Mouse (Mus musculus) heart, embryonic 15.5 days (tissue): ENCODE measurements around the gene Wfdc8. TPM values are rescaled to one million over a fixed set of nuclear protein-coding genes. Genes with fewer than 3 reads are reported as not detected.
A peak's percentile ranks its signal among the peaks of the same experiment; 100 is the strongest.

ENCODE experiments used
- ATAC-seq: fragments of 200-750 bp; cut with Nextera tagmentation; replicated peaks from 2 replicates; pipeline ENCODE4 v1.8.0; 2017; ENCODE audit warnings: low read depth, moderate TSS enrichment; ENCODE audit not compliant: insufficient number of reproducible peaks, insufficient read depth, low FRiP score
- H3K27ac ChIP-seq: fragments of 300-500 bp; sonication (generic); 2 replicates; pipeline ENCODE4 v1.5.1; 2015; ENCODE audit warnings: mild to moderate bottlenecking, inconsistent platforms
- H3K27me3 ChIP-seq: fragments of 300-500 bp; sonication (generic); 2 replicates; pipeline ENCODE4 v1.6.1; 2015; ENCODE audit warnings: inconsistent platforms
- H3K36me3 ChIP-seq: fragments of 300-500 bp; sonication (generic); 2 replicates; pipeline ENCODE4 v1.6.1; 2015; ENCODE audit warnings: mild to moderate bottlenecking, inconsistent platforms
- H3K4me1 ChIP-seq: fragments of 300-500 bp; sonication (generic); replicated peaks from 2 replicates; pipeline ENCODE4 v1.6.1; 2015; ENCODE audit warnings: inconsistent platforms
- H3K4me2 ChIP-seq: fragments of 300-500 bp; sonication (generic); 2 replicates; pipeline ENCODE4 v1.6.1; 2015; ENCODE audit warnings: inconsistent platforms, mild to moderate bottlenecking, moderate library complexity
- H3K4me3 ChIP-seq: fragments of 300-500 bp; sonication (generic); 2 replicates; pipeline ENCODE4 v1.5.1; 2015; ENCODE audit warnings: mild to moderate bottlenecking, inconsistent platforms
- H3K9ac ChIP-seq: fragments of 300-500 bp; sonication (generic); 2 replicates; pipeline ENCODE4 v1.6.1; 2015; ENCODE audit warnings: mild to moderate bottlenecking, inconsistent platforms
- H3K9me3 ChIP-seq: fragments of 300-500 bp; sonication (generic); replicated peaks from 2 replicates; pipeline ENCODE4 v1.6.1; 2016; ENCODE audit warnings: inconsistent platforms
- WGBS: fragments of 180-500 bp; shearing (Covaris S2); methylation state at CpG from one replicate; pipeline ENCODE4 v1.1.7; 2015; ENCODE audit warnings: mixed read lengths; 5-methylcytosine and 5-hydroxymethylcytosine counted together
- polyA plus RNA-seq: library from polyadenylated mRNA; unstranded; fragments of >200 nt; fragmentation: Nextera tagmentation; extraction: Ambion mirVana; gene quantifications from 2 replicates; pipeline ENCODE4 v1.2.1, GENCODE M21; 2015

The Wfdc8 gene
- polyA plus RNA-seq, 1 experiment from 2014 or later = not detected

DNA sequence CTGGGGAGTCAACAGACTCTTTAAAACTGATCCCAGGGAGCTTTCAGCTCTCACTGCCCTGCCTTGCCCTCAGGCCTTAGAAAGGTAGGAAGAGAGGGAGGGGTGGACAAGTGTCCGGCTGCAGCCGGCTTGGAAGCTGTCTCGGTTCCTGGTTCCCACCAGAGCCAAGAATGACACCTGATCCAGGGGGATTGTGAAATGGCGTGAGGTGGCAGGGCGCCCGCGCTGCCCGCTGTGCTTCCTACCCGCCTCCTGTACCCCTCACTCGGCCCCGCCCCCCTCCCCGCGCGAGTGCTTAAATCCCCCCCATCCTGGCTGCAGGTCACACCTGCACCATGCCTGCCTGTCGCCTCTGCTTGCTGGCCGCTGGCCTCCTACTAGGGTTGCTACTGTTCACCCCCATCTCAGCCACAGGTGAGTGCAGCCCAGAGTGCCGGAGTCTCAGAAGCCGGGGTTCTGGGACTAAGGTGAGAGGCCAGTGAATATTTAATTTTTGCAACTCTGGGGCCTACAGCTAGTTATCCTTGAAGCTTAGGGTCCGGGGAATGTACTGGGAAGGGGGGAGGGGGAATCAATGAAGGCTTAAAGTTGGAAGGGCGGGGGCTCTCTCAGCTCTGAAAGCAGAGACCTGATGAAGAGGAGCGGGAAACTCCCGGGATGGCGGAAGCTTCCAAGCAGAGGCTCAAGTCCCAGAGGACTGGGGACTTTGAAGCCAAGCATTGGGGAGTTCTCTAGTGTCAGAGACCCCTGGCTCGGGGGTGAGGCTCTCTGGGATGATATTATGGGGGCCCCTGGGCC, 50.8 kb downstream of the Wfdc8 start, which contains the start of gene Wfdc2:
Wfdc2 (plus strand) TSS at position 23 of the 798 bp plus-strand sequence.
- H3K36me3 ChIP-seq = no peaks in the 10 kb centered on the region
- ATAC-seq = no peak
- H3K9me3 ChIP-seq = no peaks in the 10 kb centered on the region
- H3K9ac ChIP-seq = peak within 1 kb of the TSS; percentile 59
- WGBS = 7% methylated on average over 24 of the region's 24 CpGs
- no peak within 1 kb of the TSS for H3K27ac ChIP-seq
- peak within 1 kb of the TSS; percentile 56 for H3K4me3 ChIP-seq
- H3K4me2 ChIP-seq = peak within 1 kb of the TSS; percentile 97
- peaks cover 17% of the 10 kb centered on the region for H3K4me1 ChIP-seq
- H3K27me3 ChIP-seq = peaks cover 41% of the 10 kb centered on the region

DNA sequence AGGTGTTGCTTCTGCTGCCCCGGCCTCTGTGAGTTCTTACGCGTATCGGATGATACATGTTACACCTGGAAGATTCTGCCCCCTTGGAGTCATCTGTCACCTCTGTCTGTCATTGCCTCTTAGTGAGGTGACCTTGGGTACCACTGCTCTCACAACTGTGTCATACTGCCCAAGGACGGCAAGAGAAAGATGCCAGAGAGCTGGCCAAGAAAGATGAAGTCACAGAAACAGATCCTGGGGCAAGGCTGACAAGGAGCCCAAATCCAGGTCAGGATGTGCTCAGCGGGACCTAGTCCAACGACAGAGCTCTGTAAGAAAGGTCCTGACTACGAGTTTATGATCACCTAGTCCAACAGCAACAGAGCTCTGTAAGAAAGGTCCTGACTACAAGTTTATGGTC, 53.3 kb downstream of the Wfdc8 start:
- H3K4me2 ChIP-seq = no peak overlapping the region
- H3K36me3 ChIP-seq = no peaks in the 10 kb centered on the region
- H3K4me3 ChIP-seq = no peak overlapping the region
- H3K9ac ChIP-seq = no peak overlapping the region
- peaks cover 17% of the 10 kb centered on the region for H3K4me1 ChIP-seq
- 81% methylated on average over 8 of the region's 8 CpGs for WGBS
- peaks cover 35% of the 10 kb centered on the region for H3K27me3 ChIP-seq
- no peaks in the 10 kb centered on the region for H3K9me3 ChIP-seq
- H3K27ac ChIP-seq = no peak overlapping the region
- ATAC-seq = no peak

DNA sequence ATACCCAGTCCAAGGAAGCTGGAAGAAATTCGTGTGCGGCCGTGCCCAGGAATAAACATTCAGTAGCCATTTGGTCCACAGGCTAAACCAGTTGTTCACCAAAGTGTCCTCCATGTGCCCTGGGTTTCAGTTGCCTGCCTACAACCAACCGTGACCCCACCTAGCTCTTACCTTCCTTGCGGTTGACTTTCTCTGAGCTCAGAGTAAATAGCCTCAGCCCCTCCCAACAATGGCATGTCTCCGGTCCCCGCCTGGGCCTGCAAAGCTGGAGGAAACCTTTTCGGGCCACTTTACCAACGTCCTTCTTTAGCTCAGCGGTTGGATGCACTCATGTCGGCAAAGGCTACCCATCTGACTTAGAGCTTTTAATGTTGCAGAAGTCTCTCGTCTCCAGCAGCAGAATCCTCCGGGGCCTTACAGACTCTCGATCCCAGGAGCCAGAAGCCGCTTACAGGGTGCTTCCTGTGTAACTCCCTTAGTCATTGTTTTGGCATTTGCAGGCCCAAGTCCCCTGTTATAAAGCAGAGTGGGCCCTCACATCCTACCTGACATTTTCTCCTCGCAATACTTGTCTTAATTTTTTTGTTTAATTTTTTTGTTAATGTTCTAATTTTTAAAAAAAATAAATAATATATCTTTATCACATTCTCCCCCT, 54.3 kb downstream of the Wfdc8 start:
- Histone ChIP-seq H3K9ac (no peak overlapping the region), H3K4me3 (no peak overlapping the region), H3K36me3 (no peaks in the 10 kb centered on the region), H3K9me3 (no peaks in the 10 kb centered on the region), H3K27ac (no peak overlapping the region), H3K4me2 (no peak overlapping the region), H3K27me3 (peaks cover 28% of the 10 kb centered on the region), H3K4me1 (peaks cover 17% of the 10 kb centered on the region)
- no peak; the same call in 1 of the 2 replicates for ATAC-seq
- 35% methylated on average over 16 of the region's 16 CpGs for WGBS

DNA sequence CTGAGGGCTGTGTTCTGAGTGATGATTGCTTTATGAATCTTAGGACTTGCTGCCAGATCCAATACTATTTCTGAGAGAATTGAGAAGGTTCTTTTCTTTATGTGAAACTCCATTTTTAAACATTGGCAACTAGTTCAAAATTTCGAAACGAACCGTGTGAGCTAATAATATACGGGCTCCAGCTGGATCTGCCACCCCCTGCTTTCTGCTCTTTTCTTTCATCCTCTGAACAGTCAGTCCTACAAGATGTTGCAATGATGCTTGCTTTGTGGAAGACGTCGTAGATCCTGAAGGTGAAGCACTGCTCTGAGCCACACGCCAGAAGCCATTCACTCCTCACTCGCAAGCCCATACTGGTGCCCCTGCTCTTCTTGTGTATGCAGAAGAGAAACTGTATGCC, 55.0 kb downstream of the Wfdc8 start:
- H3K9me3 ChIP-seq = no peaks in the 10 kb centered on the region
- no peak overlapping the region for H3K9ac ChIP-seq
- no peak overlapping the region for H3K4me2 ChIP-seq
- H3K36me3 ChIP-seq = no peaks in the 10 kb centered on the region
- no peak for ATAC-seq
- H3K27me3 ChIP-seq = peaks cover 23% of the 10 kb centered on the region
- H3K27ac ChIP-seq = no peak overlapping the region
- peaks cover 11% of the 10 kb centered on the region for H3K4me1 ChIP-seq
- WGBS = 74% methylated on average over 8 of the region's 8 CpGs
- no peak overlapping the region for H3K4me3 ChIP-seq

DNA sequence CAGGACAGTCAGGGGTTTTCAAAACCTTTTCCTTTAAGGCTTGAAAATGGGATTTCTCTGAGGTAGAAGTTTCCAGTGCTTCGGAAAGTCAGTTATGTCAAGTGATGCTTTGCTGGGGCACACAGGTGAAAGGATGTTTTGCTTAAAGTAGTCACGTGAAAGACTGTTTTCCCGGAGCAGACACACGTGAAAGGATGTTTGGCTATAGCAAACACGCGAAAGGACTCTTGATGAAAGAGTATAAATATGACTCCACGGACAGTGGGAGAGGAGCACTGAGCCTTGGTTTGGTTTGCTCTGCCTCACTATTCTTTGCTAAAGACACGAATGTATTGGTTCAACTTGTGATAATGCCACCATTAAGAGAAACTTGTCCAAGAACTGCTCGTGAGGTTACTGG, 61.9 kb downstream of the Wfdc8 start:
- Histone ChIP-seq H3K4me1 (no peaks in the 10 kb centered on the region), H3K36me3 (no peaks in the 10 kb centered on the region), H3K4me3 (no peak overlapping the region), H3K9me3 (no peaks in the 10 kb centered on the region), H3K27ac (no peak overlapping the region), H3K9ac (no peak overlapping the region), H3K4me2 (no peak overlapping the region), H3K27me3 (peaks cover 16% of the 10 kb centered on the region; the same call in 1 of the 2 replicates)
- ATAC-seq = no peak
- WGBS = 86% methylated on average over 9 of the region's 9 CpGs

DNA sequence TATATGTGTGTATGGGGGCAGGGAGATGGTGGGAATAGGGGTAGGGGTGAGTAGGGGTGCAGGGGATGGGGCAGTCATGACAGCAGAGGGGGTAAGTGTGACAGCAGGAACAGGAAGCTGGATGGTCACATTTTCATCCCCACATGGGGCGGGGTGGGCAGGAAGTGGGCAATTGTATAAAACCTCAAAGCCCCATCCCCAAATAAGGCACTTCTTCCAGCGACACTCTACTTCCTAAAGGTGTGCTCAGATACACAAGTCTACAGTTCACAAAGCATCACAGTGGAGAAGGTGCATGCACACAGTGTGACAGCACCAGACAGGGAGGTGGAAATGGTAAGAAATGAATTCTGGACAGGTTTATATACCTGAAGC, 62.5 kb downstream of the Wfdc8 start:
- no peak for ATAC-seq
- H3K9me3 ChIP-seq = no peaks in the 10 kb centered on the region
- WGBS = 57% methylated on average over 2 of the region's 2 CpGs
- H3K27ac ChIP-seq = no peak overlapping the region
- peaks cover 16% of the 10 kb centered on the region; the same call in 1 of the 2 replicates for H3K27me3 ChIP-seq
- no peak overlapping the region for H3K9ac ChIP-seq
- H3K4me2 ChIP-seq = no peak overlapping the region
- no peaks in the 10 kb centered on the region for H3K36me3 ChIP-seq
- H3K4me3 ChIP-seq = no peak overlapping the region
- H3K4me1 ChIP-seq = no peaks in the 10 kb centered on the region

DNA sequence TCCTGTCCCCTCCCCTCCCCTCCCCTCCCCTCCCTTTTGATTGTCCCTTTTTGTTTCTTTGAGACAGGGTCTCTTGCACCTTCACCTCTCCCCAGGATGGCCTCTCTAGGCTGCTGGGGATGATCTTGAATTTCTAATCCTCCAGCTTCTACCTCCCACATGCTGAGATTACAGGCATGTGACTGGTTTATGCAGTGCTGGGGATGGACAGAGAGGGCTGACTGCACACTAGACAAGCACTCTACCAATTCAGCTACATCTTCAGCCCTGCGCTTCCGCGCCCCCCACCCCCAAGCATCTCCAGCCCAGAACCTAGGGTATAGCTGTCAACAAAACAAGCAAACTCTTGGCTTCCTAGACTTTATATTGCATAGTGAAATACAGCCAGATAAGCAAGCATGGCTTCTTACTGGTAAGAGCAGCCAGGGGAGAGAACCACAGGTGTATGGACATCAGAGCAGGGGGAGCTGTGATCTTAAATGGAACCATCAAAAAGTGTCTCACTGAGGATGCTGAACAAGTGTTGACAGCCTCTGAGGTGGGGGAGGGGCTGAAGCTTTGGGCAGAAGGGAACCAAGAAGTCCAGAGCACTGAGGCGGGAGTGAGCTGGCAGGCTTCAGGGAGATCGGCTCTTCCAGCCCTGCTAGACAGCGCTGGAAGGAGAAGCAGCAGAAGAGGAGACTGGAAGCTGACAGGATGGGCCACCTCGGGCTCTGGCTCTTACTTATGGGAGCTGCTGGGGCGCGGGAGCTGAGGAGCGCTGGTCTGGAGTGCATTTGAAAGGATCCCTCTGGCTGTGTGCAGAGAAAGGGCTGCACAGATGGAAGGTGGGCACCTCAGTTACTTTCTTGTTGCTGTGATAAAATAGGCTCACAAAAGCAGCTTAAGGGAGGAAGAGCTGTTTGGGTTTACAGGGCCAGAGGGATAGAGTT, 63.2 kb downstream of the Wfdc8 start:
- no peaks in the 10 kb centered on the region for H3K36me3 ChIP-seq
- WGBS = 22% methylated on average over 10 of the region's 10 CpGs
- no peak for ATAC-seq
- H3K9me3 ChIP-seq = no peaks in the 10 kb centered on the region
- no peak overlapping the region for H3K9ac ChIP-seq
- H3K4me2 ChIP-seq = no peak overlapping the region
- no peaks in the 10 kb centered on the region for H3K4me1 ChIP-seq
- no peak overlapping the region for H3K4me3 ChIP-seq
- peaks cover 16% of the 10 kb centered on the region; the same call in 1 of the 2 replicates for H3K27me3 ChIP-seq
- H3K27ac ChIP-seq = no peak overlapping the region

DNA sequence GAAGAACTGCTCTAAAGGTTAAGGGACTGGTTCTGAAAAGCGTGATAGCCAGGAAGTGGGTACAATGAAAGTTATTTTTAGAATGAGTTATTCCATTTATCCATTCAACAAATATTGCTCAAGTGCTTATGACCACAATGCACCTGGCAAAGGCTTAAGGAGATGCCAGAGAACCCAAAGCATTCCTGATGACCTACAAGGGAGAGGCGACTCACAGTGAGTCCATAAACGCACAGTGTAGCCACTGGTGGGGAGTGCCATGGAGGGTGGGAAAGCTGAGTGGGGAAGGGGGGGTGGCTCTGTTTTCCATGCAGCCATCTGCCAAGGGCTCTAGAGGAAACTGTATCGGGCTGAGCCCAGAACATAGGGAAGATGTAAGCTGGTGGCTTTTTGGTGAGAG, 64.1 kb downstream of the Wfdc8 start:
- Histone ChIP-seq H3K9me3 (no peaks in the 10 kb centered on the region), H3K4me1 (no peaks in the 10 kb centered on the region), H3K36me3 (no peaks in the 10 kb centered on the region), H3K4me3 (no peak overlapping the region), H3K27ac (no peak overlapping the region), H3K9ac (no peak overlapping the region), H3K27me3 (peaks cover 16% of the 10 kb centered on the region; the same call in 1 of the 2 replicates), H3K4me2 (no peak overlapping the region)
- WGBS = 30% methylated on average over 4 of the region's 4 CpGs
- ATAC-seq = no peak

Other genes with a start within 250 kb of the Wfdc8 start
- 1.3 and 1.6 TPM in 2 replicates for gene Slpi, start 224.5 kb downstream of the Wfdc8 start, polyA plus RNA-seq
- 0.25 and 0.80 TPM in 2 replicates for gene Rbpjl, start 210.5 kb downstream of the Wfdc8 start, polyA plus RNA-seq
- gene Matn4, start 208.5 kb downstream of the Wfdc8 start, polyA plus RNA-seq = 8.4 and 14.9 TPM in 2 replicates
- 41.9 and 56.5 TPM in 2 replicates for gene Sdc4, start 169.7 kb downstream of the Wfdc8 start, polyA plus RNA-seq
- 32.0 and 40.4 TPM in 2 replicates for gene Sys1, start 156.7 kb downstream of the Wfdc8 start, polyA plus RNA-seq
- 10.5 and 13.5 TPM in 2 replicates for gene Gm20458, start 152.7 kb downstream of the Wfdc8 start, polyA plus RNA-seq
- not detected in 2 replicates for gene Trp53tg5, start 139.9 kb downstream of the Wfdc8 start, polyA plus RNA-seq
- gene Dbndd2, start 127.5 kb downstream of the Wfdc8 start, polyA plus RNA-seq = 8.6 and 16.5 TPM in 2 replicates
- 42.1 and 54.1 TPM in 2 replicates for gene Pigt, start 116.1 kb downstream of the Wfdc8 start, polyA plus RNA-seq
- 10.0 and 39.8 TPM in 2 replicates for gene Wfdc2, start 51.2 kb downstream of the Wfdc8 start, polyA plus RNA-seq
- gene Spint3, start 40.2 kb downstream of the Wfdc8 start, polyA plus RNA-seq = not detected in 2 replicates
- 0.21 and 0.47 TPM in 2 replicates for gene Wfdc6a, start 28.2 kb downstream of the Wfdc8 start, polyA plus RNA-seq
- not detected in 2 replicates for gene Eppin, start 20.0 kb downstream of the Wfdc8 start, polyA plus RNA-seq
- not detected in 2 replicates for gene Wfdc6b, start 104 bp downstream of the Wfdc8 start, polyA plus RNA-seq
- gene Wfdc16, start 25.2 kb upstream of the Wfdc8 start, polyA plus RNA-seq = not detected in 2 replicates
- gene Wfdc10, start 42.4 kb upstream of the Wfdc8 start, polyA plus RNA-seq = 0.31 TPM in 1 of 2 replicates, not detected in the other
- not detected in 2 replicates for gene Wfdc9, start 43.0 kb upstream of the Wfdc8 start, polyA plus RNA-seq
- gene Wfdc11, start 60.5 kb upstream of the Wfdc8 start, polyA plus RNA-seq = not detected in 2 replicates
- not detected in 2 replicates for gene Wfdc13, start 71.5 kb upstream of the Wfdc8 start, polyA plus RNA-seq
- 0.19 TPM in 1 of 2 replicates, not detected in the other for gene Spint4, start 84.9 kb upstream of the Wfdc8 start, polyA plus RNA-seq
- not detected in 2 replicates for gene Spint5, start 101.7 kb upstream of the Wfdc8 start, polyA plus RNA-seq
- gene Wfdc3, start 132.3 kb upstream of the Wfdc8 start, polyA plus RNA-seq = 0.74 and 0.77 TPM in 2 replicates
- gene Dnttip1, start 132.4 kb upstream of the Wfdc8 start, polyA plus RNA-seq = 51.0 and 51.4 TPM in 2 replicates
- gene Ube2c, start 156.3 kb upstream of the Wfdc8 start, polyA plus RNA-seq = 377 and 382 TPM in 2 replicates
- gene Tnnc2, start 166.3 kb upstream of the Wfdc8 start, polyA plus RNA-seq = 4.9 and 5.2 TPM in 2 replicates
- gene Snx21, start 172.2 kb upstream of the Wfdc8 start, polyA plus RNA-seq = 42.5 and 43.4 TPM in 2 replicates
- gene Acot8, start 191.3 kb upstream of the Wfdc8 start, polyA plus RNA-seq = 12.0 and 15.0 TPM in 2 replicates
- gene Zswim3, start 191.5 kb upstream of the Wfdc8 start, polyA plus RNA-seq = 4.9 TPM in 2 replicates
- 8.1 and 10.3 TPM in 2 replicates for gene Zswim1, start 209.1 kb upstream of the Wfdc8 start, polyA plus RNA-seq
- gene Spata25, start 214.9 kb upstream of the Wfdc8 start, polyA plus RNA-seq = not detected in 2 replicates
- gene Ctsa, start 219.2 kb upstream of the Wfdc8 start, polyA plus RNA-seq = 167 and 180 TPM in 2 replicates
- 43.3 and 47.1 TPM in 2 replicates for gene Neurl2, start 219.8 kb upstream of the Wfdc8 start, polyA plus RNA-seq
- gene Pltp, start 244.1 kb upstream of the Wfdc8 start, polyA plus RNA-seq = 14.0 and 71.8 TPM in 2 replicates